Mouse (Mus musculus) v-Abl transformed pro-B cells (cell line): ENCODE measurements around the gene AC129217.1.

ENCODE experiments used
- in situ Hi-C, 2 experiments: fragments of 400-800 bp; cut with MboI; formaldehyde crosslinking; loops; one replicate each; pipeline ENCODE4 v1.15.1; 2025; ENCODE audit not compliant: unreplicated experiment in 2 of 2

AC129217.1 gene

DNA sequence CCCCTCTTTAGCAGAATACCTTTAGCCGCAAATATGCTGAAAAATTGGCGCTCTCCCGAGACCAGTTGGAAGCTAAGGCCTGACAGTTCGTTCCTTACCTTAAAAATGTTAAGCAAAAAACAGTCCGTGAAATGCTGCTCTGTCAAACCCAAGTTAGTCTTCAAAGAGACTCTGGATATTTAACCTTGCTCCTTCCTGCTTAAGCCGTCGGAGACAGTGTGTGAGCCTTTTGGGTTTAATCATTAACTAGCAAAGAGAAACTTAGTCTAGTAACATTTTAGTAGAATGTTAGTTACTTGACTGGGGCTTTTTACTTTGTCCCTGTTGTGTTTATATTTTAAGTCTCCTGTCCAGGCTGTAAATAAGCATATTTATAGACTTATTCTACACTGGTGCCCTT, 8.4 kb upstream of the AC129217.1 start:
- in situ Hi-C loops, result loop anchor here in 1 of 2 experiments (10.0 kb wide), 1 partner anchor 106 kb away; no protein-coding TSS in a partner anchor

DNA sequence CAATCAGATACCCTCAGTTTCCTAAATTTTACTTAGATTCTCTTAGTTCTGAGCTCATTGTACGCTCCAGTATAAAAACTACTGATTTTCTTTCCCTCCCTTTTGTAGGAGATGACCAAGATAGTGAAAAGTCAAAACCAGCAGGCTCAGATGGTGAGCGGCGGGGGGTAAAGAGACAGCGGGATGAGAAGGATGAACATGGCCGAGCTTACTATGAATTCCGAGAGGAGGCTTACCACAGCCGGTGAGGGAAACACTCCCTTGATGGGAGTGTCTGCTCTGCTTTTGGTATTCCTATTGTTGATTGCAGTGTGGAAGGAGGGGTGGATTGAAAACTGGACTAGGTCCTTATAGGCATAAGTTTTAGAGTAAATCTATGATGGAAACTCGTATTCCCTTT, 6.9 kb upstream of the AC129217.1 start:
- in situ Hi-C loops, result loop anchor here in 1 of 2 experiments (10.0 kb wide), 1 partner anchor 108 kb away; no protein-coding TSS in a partner anchor

GRCm38 (mm10) chr19:8830664-8831063, 1.1 kb downstream of the AC129217.1 start:
- in situ Hi-C loops, result loop anchor here (25.0 kb wide), 3 partner anchors 243 to 1357 kb away; partner anchors contain the start of genes Fads1 (in 1 of the 2) and Slc22a8 (in 1 of the 2)

DNA sequence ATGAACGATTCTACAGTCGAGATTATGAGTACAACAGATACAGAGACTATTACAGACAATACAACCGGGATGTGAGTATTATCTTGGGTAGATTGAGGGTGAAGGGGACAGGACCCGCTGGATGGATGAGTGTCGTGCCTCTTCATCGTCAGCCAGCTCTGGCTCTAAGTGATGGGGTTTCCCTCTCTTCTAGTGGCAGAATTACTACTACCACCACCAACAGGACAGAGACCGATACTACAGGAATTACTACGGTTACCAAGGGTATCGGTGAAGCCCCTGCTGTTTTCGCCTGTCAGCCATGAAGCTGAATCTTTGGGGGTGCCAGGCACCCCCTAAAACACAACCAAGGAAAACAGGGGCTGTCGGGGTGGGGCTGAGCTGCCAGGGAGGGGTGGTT, 1.7 kb downstream of the AC129217.1 start:
- in situ Hi-C loops, result loop anchor here (25.0 kb wide), 3 partner anchors 244 to 1356 kb away; partner anchors contain the start of genes Fads1 (in 1 of the 2) and Slc22a8 (in 1 of the 2)

GRCm38 (mm10) chr19:8832971-8833370, 3.4 kb downstream of the AC129217.1 start:
- in situ Hi-C loops, result loop anchor here (25.0 kb wide), 3 partner anchors 246 to 1354 kb away; partner anchors contain the start of genes Fads1 (in 1 of the 2) and Slc22a8 (in 1 of the 2)

- in situ Hi-C loops, result loop anchor here (25.0 kb wide), 3 partner anchors 249 to 1351 kb away; partner anchors contain the start of genes Fads1 (in 1 of the 2) and Slc22a8 (in 1 of the 2)
Measured at GRCm38 (mm10) chr19:8836327-8836726, 6.8 kb downstream of the AC129217.1 start.

DNA sequence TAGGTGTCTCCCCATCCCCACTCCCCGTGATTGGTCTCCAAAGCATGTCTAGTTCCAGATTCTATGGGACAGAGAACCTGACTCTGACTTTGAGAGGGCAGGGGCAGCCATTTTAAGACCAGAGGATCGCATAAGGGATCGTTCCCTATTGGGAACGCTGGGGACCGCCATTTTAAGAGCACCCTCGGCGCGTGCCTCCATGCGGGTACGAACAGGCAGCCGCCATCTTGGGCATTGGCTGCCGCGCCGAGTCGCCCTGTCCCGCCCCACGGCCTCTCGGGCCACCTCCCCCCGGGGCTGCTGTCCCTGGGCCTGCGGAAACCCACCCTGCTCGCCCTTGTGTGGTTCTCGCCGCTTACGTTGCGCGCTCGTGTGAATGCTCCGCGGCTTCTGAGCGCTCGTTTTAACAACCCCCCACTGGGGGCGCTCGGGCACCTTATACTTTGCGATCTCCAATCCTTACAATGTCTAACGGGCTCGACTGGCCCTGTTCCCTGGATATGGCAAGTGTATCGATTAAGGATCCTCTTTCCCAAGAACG, 7.7 kb downstream of the AC129217.1 start, which contains the start of gene Bscl2:
Gene Bscl2, plus strand, starts transcription at position 217 of the 541 bp plus-strand sequence.
- in situ Hi-C loops, result loop anchor here (25.0 kb wide), 3 partner anchors 250 to 1350 kb away; partner anchors contain the start of genes Fads1 (in 1 of the 2) and Slc22a8 (in 1 of the 2)

- in situ Hi-C loops, result loop anchor here (25.0 kb wide), 3 partner anchors 251 to 1349 kb away; partner anchors contain the start of genes Fads1 (in 1 of the 2) and Slc22a8 (in 1 of the 2)
Measured at GRCm38 (mm10) chr19:8838041-8838730, 8.6 kb downstream of the AC129217.1 start.

DNA sequence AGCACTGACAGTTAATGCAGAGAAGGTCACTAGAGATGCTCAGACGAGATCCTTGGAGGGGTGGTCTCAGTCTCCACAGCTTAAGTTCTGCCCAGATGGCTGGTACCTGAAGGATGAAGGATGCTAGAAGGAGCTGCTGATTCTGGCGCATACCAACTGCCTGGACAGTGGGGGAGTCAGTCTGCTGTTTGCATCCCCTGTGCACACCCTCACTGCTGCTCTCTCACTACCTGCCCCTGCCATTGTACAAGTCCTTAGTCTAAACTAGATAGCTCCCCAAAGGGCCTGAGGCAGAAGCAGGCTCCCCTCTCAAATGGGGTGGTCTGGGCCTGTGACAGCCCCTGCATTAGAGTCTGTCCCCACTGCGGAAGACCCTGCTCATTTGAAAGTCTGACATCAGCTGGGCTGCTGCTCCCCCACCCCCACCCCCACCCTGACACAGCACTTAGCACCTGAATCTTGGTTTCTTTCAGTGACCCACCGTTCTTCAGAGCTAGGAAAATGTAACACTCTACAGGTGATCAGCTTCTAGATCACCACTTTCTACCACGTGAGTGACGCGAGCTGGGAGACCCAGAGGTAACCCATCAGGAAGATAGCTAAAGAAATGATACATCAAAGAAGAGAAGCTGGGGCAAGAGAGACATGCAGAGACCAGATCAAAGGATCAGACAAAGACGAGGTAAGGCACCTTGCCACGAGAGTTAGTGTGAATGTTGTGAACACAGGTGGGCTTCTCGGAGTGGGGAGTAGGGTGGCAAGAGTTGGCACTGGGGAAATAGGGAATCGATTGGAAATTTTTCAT, 9.7 kb downstream of the AC129217.1 start, which contains the start of gene Gng3:
Gene Gng3, minus strand, starts transcription at position 92 of the 805 bp plus-strand sequence.
- in situ Hi-C loops, result loop anchor here (25.0 kb wide), 3 partner anchors 252 to 1348 kb away; partner anchors contain the start of genes Fads1 (in 1 of the 2) and Slc22a8 (in 1 of the 2)

- in situ Hi-C loops, result loop anchor here (10.0 to 25.0 kb wide), 5 partner anchors 253 to 1347 kb away; partner anchors contain the start of genes Fads1 (in 1 of the 2), Scgb2a2 (in 1 of the 2) and Slc22a8 (in 1 of the 2)
Measured at GRCm38 (mm10) chr19:8839908-8840791, 10.6 kb downstream of the AC129217.1 start.

DNA sequence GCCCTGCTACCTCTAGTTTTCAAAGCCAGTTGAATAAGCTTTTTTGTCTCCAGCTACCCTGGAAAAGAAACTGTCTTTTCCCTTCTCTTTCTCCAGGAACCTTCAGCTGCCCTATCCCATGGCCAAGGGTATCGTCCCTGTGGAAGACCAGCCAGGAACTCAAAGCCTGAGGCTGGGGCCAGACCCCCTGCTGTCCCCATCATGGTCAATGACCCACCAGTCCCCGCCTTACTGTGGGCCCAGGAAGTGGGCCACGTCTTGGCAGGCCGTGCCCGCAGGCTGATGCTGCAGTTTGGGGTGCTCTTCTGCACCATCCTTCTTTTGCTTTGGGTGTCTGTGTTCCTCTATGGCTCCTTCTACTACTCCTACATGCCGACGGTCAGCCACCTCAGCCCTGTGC, 11.4 kb downstream of the AC129217.1 start:
- in situ Hi-C loops, result loop anchor here (10.0 to 25.0 kb wide), 5 partner anchors 254 to 1346 kb away; partner anchors contain the start of genes Fads1 (in 1 of the 2), Scgb2a2 (in 1 of the 2) and Slc22a8 (in 1 of the 2)

- in situ Hi-C loops, result loop anchor here (10.0 to 25.0 kb wide), 5 partner anchors 256 to 1344 kb away; partner anchors contain the start of genes Fads1 (in 1 of the 2), Scgb2a2 (in 1 of the 2) and Slc22a8 (in 1 of the 2)
Measured at GRCm38 (mm10) chr19:8842961-8843360, 13.4 kb downstream of the AC129217.1 start.

DNA sequence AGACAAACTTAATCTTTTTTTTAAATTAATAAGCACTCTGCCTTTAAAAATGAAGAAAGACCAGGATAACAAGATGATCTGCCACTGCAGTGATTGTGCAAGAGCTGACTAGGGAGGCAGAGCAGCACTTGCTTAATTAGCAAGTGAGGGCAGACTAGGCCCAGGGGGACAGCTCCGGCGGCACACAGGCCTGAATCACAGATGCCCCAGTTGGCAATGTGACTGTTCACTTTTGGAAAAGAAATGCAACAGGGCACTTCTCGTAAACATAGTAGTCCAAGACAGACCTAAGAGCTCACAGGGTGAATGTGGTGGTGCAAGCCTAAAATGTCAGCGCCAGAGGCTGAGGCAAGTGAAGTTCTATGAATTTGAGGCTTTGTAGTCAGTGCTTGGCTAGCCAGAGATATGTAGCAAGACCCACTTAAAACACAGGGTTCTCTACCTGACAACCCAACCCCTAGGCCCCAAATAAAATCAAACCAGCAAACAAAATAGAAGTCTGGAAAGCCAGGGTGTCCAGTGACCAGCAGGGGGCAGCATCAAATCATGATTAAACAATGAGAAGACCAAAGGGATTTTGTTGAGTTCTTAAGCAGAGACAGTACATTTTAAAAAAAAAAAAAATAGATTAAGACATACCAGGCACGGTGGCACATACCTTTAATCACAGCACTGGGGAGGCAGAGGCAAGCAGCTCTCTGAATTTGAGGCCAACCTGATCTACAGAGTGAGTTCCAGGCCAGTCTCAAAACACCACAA, 15.0 kb downstream of the AC129217.1 start:
- in situ Hi-C loops, result loop anchor here (10.0 to 25.0 kb wide), 5 partner anchors 257 to 1343 kb away; partner anchors contain the start of genes Fads1 (in 1 of the 2), Scgb2a2 (in 1 of the 2) and Slc22a8 (in 1 of the 2)

GRCm38 (mm10) chr19:8848356-8848755, 18.8 kb downstream of the AC129217.1 start:
- in situ Hi-C loops, result loop anchor here (10.0 to 25.0 kb wide), 5 partner anchors 261 to 1339 kb away; partner anchors contain the start of genes Fads1 (in 1 of the 2), Scgb2a2 (in 1 of the 2) and Slc22a8 (in 1 of the 2)

DNA sequence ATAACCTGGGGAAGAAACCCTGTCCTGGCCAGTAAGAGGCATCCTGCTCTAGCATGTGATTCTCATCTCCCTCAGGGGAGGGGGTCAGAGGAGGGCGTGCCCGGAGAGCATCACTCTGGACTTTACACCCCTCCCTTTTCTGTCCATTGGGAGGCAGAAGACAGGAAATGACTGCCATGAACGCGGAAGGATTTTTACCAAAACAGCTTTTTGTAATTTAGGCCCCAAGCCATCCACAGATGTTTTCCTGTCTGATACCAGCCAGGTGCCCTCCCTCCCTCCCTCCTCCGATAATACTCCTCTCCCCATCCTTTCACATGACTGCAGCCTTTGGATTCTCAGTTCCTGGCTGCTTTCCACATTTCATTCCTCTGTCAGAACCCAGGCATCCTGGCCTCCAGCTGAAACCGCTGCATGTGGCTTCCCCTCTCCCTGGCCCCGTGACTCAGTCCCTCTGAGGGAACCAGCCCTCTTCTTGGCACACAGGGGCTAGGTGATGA, 20.9 kb downstream of the AC129217.1 start, which contains the start of gene Lrrn4cl:
Gene Lrrn4cl, plus strand, starts transcription at position 367 of the 500 bp plus-strand sequence.
- in situ Hi-C loops, result loop anchor here (10.0 to 25.0 kb wide), 3 partner anchors 112 to 994 kb away; partner anchors contain the start of genes Eef1g (in 1 of the 2), Scgb2a2 (in 1 of the 2) and Tut1 (in 1 of the 2)

DNA sequence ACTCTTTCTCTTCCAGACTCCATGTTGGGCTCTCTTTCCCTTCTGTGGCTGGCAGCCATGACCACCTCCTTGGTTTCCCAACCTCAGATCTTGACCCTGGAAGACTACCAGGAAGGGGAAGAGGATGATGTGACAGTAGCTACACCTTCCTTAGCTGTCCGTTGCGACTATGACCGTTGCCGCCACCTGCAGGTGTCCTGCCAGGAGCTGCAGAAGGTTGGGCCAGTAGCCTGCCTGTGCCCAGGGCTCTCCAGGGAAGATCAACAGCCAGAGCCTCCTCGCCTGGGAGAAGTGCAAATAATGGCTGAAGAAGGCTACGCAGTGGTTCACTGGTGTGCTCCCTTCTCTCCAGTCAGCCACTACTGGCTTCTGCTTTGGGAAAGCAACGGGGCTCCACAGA, 22.1 kb downstream of the AC129217.1 start:
- in situ Hi-C loops, result loop anchor here (10.0 to 25.0 kb wide), 3 partner anchors 111 to 993 kb away; partner anchors contain the start of genes Eef1g (in 1 of the 2), Scgb2a2 (in 1 of the 2) and Tut1 (in 1 of the 2)
